Mouse (Mus musculus) ovary, postnatal 10 days (tissue): ENCODE results near the gene Slc12a3.

ENCODE experiments used
- DNase-seq: peaks from one replicate; pipeline ENCODE4 v3.0.0; 2022; ENCODE audit warnings: low spot score

The Slc12a3 gene

DNA sequence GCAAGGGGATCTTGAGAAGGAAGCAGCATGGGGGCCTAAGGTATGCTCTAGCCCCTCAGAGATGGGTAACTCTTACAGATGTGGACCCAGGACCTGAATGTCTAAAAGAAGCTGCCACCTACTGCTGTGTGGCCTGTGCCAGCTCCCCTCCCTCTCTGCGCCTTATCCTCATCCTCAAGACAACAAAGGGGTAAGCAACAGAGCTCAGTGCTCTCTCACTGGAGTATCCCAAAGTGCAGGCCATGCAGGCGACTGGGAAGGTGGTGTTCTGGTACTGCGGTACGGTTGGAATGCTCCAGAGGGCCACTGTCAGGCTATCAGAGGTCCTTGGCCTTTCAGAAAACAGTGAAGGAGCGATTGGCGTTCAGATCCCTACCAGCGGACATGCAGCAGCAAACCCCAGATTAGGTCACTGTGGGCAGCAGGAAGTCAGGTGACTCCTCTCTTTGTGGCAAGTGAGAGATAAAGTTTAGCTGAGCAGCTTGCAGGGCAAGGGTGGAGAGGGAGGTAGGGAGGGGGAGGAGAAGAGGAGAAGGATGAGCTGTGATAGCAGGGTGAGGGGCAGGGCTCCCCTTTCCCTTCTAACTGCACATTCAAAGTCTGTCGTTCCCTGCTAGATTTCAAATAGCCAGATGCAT is 79.6 kb downstream of the Slc12a3 start:
- DNase-seq: no peak

DNA sequence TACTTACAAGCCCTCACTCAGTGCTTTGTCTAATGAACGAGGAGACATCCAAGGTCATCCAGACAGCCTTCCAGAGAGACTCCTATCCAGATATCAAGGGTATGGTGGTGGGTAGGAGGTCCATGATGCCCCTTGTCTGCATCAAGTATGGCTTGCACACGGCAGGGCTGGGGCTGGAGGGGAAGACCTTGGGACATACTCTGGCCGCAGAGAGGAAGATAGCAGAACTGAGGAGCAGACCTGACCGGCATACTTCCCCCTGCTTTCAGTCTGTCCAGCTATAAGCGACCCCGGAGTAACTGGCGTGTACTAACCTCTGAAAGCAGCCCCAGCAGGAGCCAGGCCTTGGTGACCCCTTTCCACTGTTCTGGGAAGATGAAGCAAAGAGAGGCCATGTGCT is 80.5 kb downstream of the Slc12a3 start:
- no peak for DNase-seq

DNA sequence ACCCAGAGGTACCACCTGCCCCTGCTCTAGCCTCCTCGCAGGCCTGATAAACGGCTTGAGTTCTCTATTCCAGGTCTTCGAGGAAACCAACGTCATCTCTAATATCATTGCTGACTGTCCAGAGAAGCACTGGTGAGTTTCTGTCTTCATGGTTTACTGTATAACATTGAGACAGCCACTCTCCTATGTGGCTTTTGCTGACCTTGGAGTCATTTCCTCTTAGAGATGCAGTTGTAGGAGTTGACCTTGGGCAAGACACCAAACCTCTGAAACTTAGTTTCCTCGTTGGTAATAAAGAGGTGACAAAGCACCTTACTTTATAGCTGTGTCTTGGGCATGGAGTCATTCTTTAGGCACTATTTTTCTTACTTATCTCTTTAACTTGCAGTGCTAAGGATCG is 83.5 kb downstream of the Slc12a3 start:
- DNase-seq: no peak

DNA sequence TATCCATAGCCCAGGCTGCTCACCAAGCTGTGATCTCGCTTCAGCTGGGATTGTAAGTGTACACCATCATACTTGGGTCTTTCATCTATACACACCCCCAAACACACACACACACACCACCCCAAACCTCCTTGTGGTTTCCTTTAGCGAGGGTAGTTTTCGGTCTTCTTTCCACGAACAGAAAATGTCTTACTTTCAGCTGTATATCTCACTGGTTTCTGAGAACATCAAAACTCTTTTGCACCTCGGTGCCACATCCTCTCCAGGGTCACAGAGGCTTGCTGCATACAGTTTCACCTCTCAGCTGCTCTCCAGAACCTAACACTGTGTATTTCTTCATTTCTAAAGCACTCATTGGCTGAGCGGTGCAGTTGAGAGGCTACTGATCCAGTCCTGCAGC is 84.5 kb downstream of the Slc12a3 start:
- DNase-seq: no peak

DNA sequence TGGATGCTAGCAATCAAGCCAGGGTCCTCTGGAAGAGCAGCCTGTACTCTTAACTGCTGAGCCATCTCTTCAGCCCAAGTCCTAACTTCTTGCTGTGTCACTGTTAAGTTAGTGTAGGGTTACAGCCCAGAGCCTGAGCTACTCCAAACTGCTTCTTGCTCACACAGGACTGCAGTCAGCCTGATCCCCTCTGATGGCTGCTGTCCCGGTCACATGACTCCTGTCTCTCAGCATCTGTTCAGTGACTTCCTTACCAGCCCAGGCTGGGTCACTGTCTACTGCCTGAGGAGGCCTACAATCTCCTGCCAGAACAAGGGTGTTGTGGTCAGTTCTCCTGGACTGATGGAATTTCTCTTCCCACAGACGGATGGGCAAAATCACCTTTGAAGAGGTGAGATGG is 86.2 kb downstream of the Slc12a3 start:
- DNase-seq: no peak
